Mouse (Mus musculus) heart, embryonic 11.5 days (tissue): ENCODE measurements around the gene Zfp677. TPM values are rescaled to one million over a fixed set of nuclear protein-coding genes. Genes with fewer than 3 reads are reported as not detected.

Experiments used
- polyA plus RNA-seq: library from polyadenylated mRNA; unstranded; fragments of >200 nt; fragmentation: Nextera tagmentation; extraction: Ambion mirVana; gene quantifications from 2 replicates; pipeline ENCODE4 v1.2.1, GENCODE M21; 2014

Zfp677 gene
- polyA plus RNA-seq, 1 experiment from 2014 or later = 1.9 TPM

Other genes with a start within 250 kb of the Zfp677 start
- gene Vmn1r234, start 157.7 kb upstream of the Zfp677 start, polyA plus RNA-seq = not detected in 2 replicates
- gene Vmn1r235, start 127.3 kb upstream of the Zfp677 start, polyA plus RNA-seq = not detected in 2 replicates
- not detected in 2 replicates for gene Vmn1r236, start 100.8 kb upstream of the Zfp677 start, polyA plus RNA-seq
- gene Vmn1r237, start 71.9 kb upstream of the Zfp677 start, polyA plus RNA-seq = not detected in 2 replicates
- gene Zfp54, start 39.5 kb downstream of the Zfp677 start, polyA plus RNA-seq = 4.0 TPM in 2 replicates
- 12.1 and 13.8 TPM in 2 replicates for gene Zfp51, start 66.6 kb downstream of the Zfp677 start, polyA plus RNA-seq
- 5.4 and 6.2 TPM in 2 replicates for gene Zfp53, start 105.2 kb downstream of the Zfp677 start, polyA plus RNA-seq
- 1.9 and 2.4 TPM in 2 replicates for gene Zfp52, start 151.8 kb downstream of the Zfp677 start, polyA plus RNA-seq
- gene Zfp948, start 183.3 kb downstream of the Zfp677 start, polyA plus RNA-seq = 21.3 and 23.6 TPM in 2 replicates